Mouse (Mus musculus) embryonic facial prominence, embryonic 15.5 days (tissue): ENCODE data around the gene Kcne2. TPM values are rescaled to one million over a fixed set of nuclear protein-coding genes. Genes with fewer than 3 reads are reported as not detected.

Experiments
- ATAC-seq: fragments of 200-750 bp; cut with Nextera tagmentation; 2 replicates; pipeline ENCODE4 v1.8.0; 2017; ENCODE audit warnings: low read depth, moderate TSS enrichment; ENCODE audit not compliant: insufficient number of reproducible peaks, low FRiP score, low TSS enrichment
- H3K27ac ChIP-seq: fragments of 300-500 bp; sonication (generic); replicated peaks from 2 replicates; pipeline ENCODE4 v1.5.1; 2015; ENCODE audit warnings: mild to moderate bottlenecking, inconsistent platforms
- H3K27me3 ChIP-seq: fragments of 300-500 bp; sonication (generic); 2 replicates; pipeline ENCODE4 v1.6.1; 2015; ENCODE audit warnings: inconsistent platforms
- H3K36me3 ChIP-seq: fragments of 300-500 bp; sonication (generic); 2 replicates; pipeline ENCODE4 v1.6.1; 2015; ENCODE audit warnings: mild to moderate bottlenecking, inconsistent platforms
- H3K4me1 ChIP-seq: fragments of 300-500 bp; sonication (generic); 2 replicates; pipeline ENCODE4 v1.6.1; 2015; ENCODE audit warnings: inconsistent platforms
- H3K4me2 ChIP-seq: fragments of 300-500 bp; sonication (generic); replicated peaks from 2 replicates; pipeline ENCODE4 v1.6.1; 2015; ENCODE audit warnings: mild to moderate bottlenecking, inconsistent platforms
- H3K4me3 ChIP-seq: fragments of 300-500 bp; sonication (generic); replicated peaks from 2 replicates; pipeline ENCODE4 v1.5.1; 2015; ENCODE audit warnings: mild to moderate bottlenecking, inconsistent platforms
- H3K9ac ChIP-seq: fragments of 300-500 bp; sonication (generic); 2 replicates; pipeline ENCODE4 v1.6.1; 2015; ENCODE audit warnings: inconsistent platforms
- H3K9me3 ChIP-seq: fragments of 300-500 bp; sonication (generic); replicated peaks from 2 replicates; pipeline ENCODE4 v1.6.1; 2016; ENCODE audit warnings: inconsistent platforms
- WGBS: fragments of 180-500 bp; shearing (Covaris S2); methylation state at CpG from one replicate; pipeline ENCODE4 v1.1.7; 2015; 5-methylcytosine and 5-hydroxymethylcytosine counted together
- polyA plus RNA-seq: library from polyadenylated mRNA; unstranded; fragments of >200 nt; fragmentation: Nextera tagmentation; extraction: Ambion mirVana; gene quantifications from 2 replicates; pipeline ENCODE4 v1.2.1, GENCODE M21; 2015

Gene Kcne2
- polyA plus RNA-seq, 1 experiment from 2014 or later = 0.23 TPM

DNA sequence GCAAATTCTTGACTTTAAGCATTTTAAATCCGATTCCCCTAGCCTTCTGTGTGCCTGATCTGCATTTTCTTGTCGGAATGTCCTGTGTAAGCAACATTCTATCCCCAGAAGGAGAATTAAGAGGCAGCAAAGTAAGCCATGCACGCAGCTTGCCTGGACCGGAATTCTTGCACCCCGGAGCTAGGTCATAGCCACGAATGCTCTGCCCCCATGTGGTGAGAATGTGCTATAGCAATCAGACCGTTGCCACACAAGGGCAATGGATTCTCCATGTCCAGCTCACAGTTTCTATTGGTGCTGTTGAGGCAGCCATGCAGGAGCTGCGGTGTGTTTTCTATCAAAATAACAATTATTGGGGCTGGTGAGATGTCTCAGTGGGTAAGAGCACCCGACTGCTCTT lies 44.1 kb downstream of the Kcne2 start:
- no peaks in the 10 kb centered on the region for H3K9me3 ChIP-seq
- no peak overlapping the region for H3K27ac ChIP-seq
- H3K4me3 ChIP-seq = no peak overlapping the region
- no peaks in the 10 kb centered on the region for H3K27me3 ChIP-seq
- 5% methylated on average over 9 of the region's 9 CpGs for WGBS
- H3K4me1 ChIP-seq = peaks cover 11% of the 10 kb centered on the region; the same call in 1 of the 2 replicates
- 0 out of 2 replicates have a peak, but pooled peaks have one; percentile 11 for ATAC-seq
- H3K36me3 ChIP-seq = no peaks in the 10 kb centered on the region
- H3K9ac ChIP-seq = no peak overlapping the region
- peak overlapping the region; percentile 34 for H3K4me2 ChIP-seq

DNA sequence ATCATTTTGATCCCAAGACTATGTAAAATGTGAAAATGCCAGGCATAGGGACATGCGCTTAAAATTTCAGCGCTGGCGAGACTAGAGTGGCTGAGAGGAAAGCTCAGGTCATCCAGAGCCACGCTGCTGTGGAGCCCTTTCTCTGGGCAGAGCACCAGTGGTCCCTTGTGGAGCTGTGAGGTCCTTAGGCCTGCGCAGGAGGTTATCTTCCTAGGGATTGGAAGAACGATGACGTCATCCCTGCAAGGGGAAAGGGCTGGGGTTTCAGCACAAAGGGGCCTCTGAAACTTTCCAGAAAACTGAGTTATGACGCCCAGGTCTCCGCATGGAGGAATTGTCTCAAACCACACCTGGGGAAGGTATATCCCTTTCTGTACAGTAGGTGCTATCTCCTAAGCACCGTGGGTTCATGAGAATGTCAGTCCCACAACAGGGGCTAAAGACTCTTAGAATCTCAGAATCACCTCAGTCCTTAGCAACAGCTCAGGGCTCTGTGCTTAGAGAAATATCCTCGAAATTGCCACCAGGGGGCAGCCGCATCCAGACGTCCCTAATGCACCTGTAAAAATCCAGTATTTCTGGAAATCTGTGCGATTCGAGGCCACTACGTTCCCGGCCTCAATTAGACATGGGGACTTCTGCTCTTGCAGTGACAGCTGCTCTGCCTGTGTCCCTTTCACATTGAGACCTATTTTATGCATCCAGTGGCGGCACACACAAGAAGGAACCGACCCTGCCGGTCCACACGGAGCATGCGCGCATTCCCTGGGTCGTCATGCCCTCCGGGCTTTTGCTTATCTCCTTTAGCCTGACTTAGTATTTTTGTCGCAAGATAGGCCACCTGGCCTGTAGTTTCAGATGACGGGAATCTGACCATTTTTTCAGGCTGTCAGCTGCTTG lies 48.7 kb downstream of the Kcne2 start:
- ATAC-seq = no peak; the same call in 1 of the 2 replicates
- H3K9ac ChIP-seq = no peak overlapping the region
- H3K27me3 ChIP-seq = no peaks in the 10 kb centered on the region
- no peaks in the 10 kb centered on the region for H3K36me3 ChIP-seq
- 27% methylated on average over 27 of the region's 27 CpGs for WGBS
- H3K4me2 ChIP-seq = peak overlapping the region; percentile 51
- no peak overlapping the region for H3K27ac ChIP-seq
- H3K4me3 ChIP-seq = peak overlapping the region; percentile 30
- no peaks in the 10 kb centered on the region for H3K9me3 ChIP-seq
- H3K4me1 ChIP-seq = peaks cover 11% of the 10 kb centered on the region; the same call in 1 of the 2 replicates

DNA sequence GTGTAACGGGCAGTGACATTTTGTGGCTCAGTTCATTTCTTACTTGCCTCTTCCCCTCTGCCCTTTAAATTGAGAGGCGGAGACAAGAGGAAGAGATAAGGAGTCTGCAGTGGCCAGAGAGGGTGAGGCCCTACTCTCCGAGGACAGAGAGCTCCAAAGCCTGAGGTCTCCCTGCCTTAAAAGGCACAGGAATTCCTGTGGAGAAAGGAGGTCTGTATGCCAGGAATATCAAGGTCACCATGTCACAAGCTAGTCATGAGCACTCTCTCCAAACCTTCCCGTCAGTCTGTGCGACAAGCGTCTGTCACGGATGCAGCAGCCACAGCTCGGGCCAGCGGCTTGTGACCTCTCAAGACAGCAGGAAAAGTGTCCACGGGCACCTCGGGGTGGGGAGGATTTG lies 53.0 kb downstream of the Kcne2 start:
- Histone ChIP-seq H3K27ac (no peak overlapping the region), H3K36me3 (no peaks in the 10 kb centered on the region), H3K9ac (no peak overlapping the region), H3K9me3 (no peaks in the 10 kb centered on the region), H3K4me3 (no peak overlapping the region), H3K4me1 (peaks cover 9% of the 10 kb centered on the region; the same call in 1 of the 2 replicates), H3K4me2 (no peak overlapping the region), H3K27me3 (no peaks in the 10 kb centered on the region)
- 53% methylated on average over 11 of the region's 11 CpGs for WGBS
- ATAC-seq = no peak

DNA sequence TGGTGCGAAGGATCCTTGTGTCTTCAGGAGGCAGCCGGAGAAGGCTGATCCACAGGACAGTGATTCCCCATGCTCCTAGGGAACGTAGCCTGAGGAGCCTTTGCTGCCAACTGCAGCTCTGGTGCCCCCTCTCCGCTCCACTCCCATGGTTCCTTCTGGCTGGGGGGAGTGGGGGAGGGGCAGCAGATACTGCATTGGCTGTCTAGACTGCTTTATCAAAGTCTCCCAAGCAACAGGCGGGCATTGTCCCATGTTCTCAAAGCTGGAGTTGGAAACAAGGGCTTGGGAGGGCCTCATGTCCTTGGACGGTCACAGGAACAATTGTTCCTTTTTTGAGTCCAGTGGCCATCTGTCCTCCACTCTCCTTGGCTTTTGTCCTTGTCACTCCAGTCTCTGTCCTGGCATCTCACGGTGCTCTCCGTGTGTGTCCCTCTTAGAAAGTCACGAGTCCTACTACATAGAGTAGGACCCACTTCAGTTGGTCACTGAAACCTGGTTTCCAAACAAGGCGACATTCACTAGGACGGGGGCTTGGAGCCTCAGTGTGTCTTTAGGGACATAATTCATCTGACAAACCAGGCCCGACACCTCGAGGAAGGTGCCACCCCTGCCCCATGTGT lies 54.2 kb downstream of the Kcne2 start:
- Histone ChIP-seq H3K4me1 (peaks cover under 1% of the 10 kb centered on the region; the same call in 1 of the 2 replicates), H3K4me2 (no peak overlapping the region), H3K27me3 (no peaks in the 10 kb centered on the region), H3K9ac (no peak overlapping the region), H3K36me3 (no peaks in the 10 kb centered on the region), H3K4me3 (no peak overlapping the region), H3K9me3 (no peaks in the 10 kb centered on the region), H3K27ac (no peak overlapping the region)
- WGBS = 68% methylated on average over 13 of the region's 13 CpGs
- no peak for ATAC-seq

Other genes with a start within 250 kb of the Kcne2 start
- 89.0 and 91.8 TPM in 2 replicates for gene Mrps6, start 234.1 kb upstream of the Kcne2 start, polyA plus RNA-seq
- 0.15 TPM in 1 of 2 replicates, not detected in the other for gene Gm49711, start 234.1 kb upstream of the Kcne2 start, polyA plus RNA-seq
- gene Slc5a3, start 234.1 kb upstream of the Kcne2 start, polyA plus RNA-seq = 6.3 and 6.4 TPM in 2 replicates
- 131 TPM in 2 replicates for gene Smim11, start 8.9 kb downstream of the Kcne2 start, polyA plus RNA-seq
- not detected in 2 replicates for gene Fam243, start 29.1 kb downstream of the Kcne2 start, polyA plus RNA-seq
- gene Kcne1, start 67.1 kb downstream of the Kcne2 start, polyA plus RNA-seq = 0.11 and 0.67 TPM in 2 replicates
- 40.3 and 41.8 TPM in 2 replicates for gene Rcan1, start 178.5 kb downstream of the Kcne2 start, polyA plus RNA-seq
- gene Clic6, start 193.3 kb downstream of the Kcne2 start, polyA plus RNA-seq = 6.7 and 8.8 TPM in 2 replicates